Mouse (Mus musculus): ENCODE results near the gene Inka1.

- TF ChIP-seq CTCF (IDR thresholded peaks at IDR 0.05; ENCODE audit: extremely low read depth, insufficient read depth, low read length): no peak
- TF ChIP-seq POLR2A (IDR thresholded peaks at IDR 0.05; ENCODE audit: extremely low read depth, insufficient read depth, low read length): no peak
Measured at GRCm38 (mm10) chr9:107966676-107967075, 19.0 kb downstream of the Inka1 start.

Measured in cortical plate, adult 2 months (tissue).